Mouse (Mus musculus) cerebellum, postnatal 10 days (tissue): Measurements from ENCODE around the gene Gm10153.
A peak's percentile ranks its signal among the peaks of the same experiment; 100 is the strongest.
"Not testable (repeated sequence)": the region's sequence is repeated elsewhere in the genome, so short reads cannot be mapped to it uniquely, and the experiment has no call there.

Source experiments
- DNase-seq, 2 experiments: peaks; one replicate each; pipeline ENCODE4 v3.0.0; 2021; ENCODE audit warnings: mixed read lengths in 2 of 2

The Gm10153 gene

GRCm38 (mm10) chr7:142190289-142190688 lies at the start of gene Gm10153:
TSS of gene Gm10153 (minus strand) at chr7:142190389.
- no peak for DNase-seq

- DNase-seq, result no peak
These were observed 41.4 kb upstream of the Gm10153 start for GRCm38 (mm10) chr7:142231540-142231939.

- DNase-seq, result not testable (repeated sequence)
These were observed 39.7 kb upstream of the Gm10153 start, which contains the start of gene Krtap5-5 for GRCm38 (mm10) chr7:142229871-142230270. TSS of gene Krtap5-5 (minus strand) at chr7:142229971.

- DNase-seq, result peak; percentile 20 to 25
These were observed 34.3 kb upstream of the Gm10153 start for GRCm38 (mm10) chr7:142224518-142224917.

GRCm38 (mm10) chr7:142212136-142212535 lies 21.9 kb upstream of the Gm10153 start:
- not testable (repeated sequence) for DNase-seq

GRCm38 (mm10) chr7:142211559-142211958 lies 21.4 kb upstream of the Gm10153 start, which contains the start of gene Gm7579:
TSS of gene Gm7579 (plus strand) at chr7:142211859.
- DNase-seq, result no peak

- not testable (repeated sequence) for DNase-seq
These were observed 16.7 kb upstream of the Gm10153 start for GRCm38 (mm10) chr7:142206891-142207290.

- no peak for DNase-seq
These were observed 15.3 kb upstream of the Gm10153 start for GRCm38 (mm10) chr7:142205488-142205887.

- DNase-seq, result no peak
These were observed 10.9 kb upstream of the Gm10153 start, which contains the start of gene Krtap5-3 for GRCm38 (mm10) chr7:142201064-142201463. TSS of gene Krtap5-3 (plus strand) at chr7:142201364.

GRCm38 (mm10) chr7:142198748-142199147 lies 8.6 kb upstream of the Gm10153 start:
- DNase-seq, result no peak

- DNase-seq, result peak; percentile 35 to 53
These were observed 2.0 kb downstream of the Gm10153 start for GRCm38 (mm10) chr7:142188156-142188555.

GRCm38 (mm10) chr7:142181021-142181420 lies 9.2 kb downstream of the Gm10153 start:
- DNase-seq, result peak; percentile 73 to 87

GRCm38 (mm10) chr7:142178685-142179084 lies 11.5 kb downstream of the Gm10153 start:
- no peak for DNase-seq

- DNase-seq, result not testable (repeated sequence)
These were observed 14.3 kb downstream of the Gm10153 start, which contains the start of gene Krtap5-2 for GRCm38 (mm10) chr7:142175905-142176304. TSS of gene Krtap5-2 (minus strand) at chr7:142176005.

- peak; percentile 30 to 49 for DNase-seq
These were observed 20.4 kb downstream of the Gm10153 start for GRCm38 (mm10) chr7:142169836-142170235.

GRCm38 (mm10) chr7:142165639-142166038 lies 24.6 kb downstream of the Gm10153 start, which contains the start of gene Gm4553:
TSS of gene Gm4553 (minus strand) at chr7:142165739.
- DNase-seq, result not testable (repeated sequence)

GRCm38 (mm10) chr7:142159366-142159765 lies 30.8 kb downstream of the Gm10153 start:
- no peak for DNase-seq

- DNase-seq, result not testable (repeated sequence)
These were observed 33.2 kb downstream of the Gm10153 start, which contains the start of gene Gm29735 for GRCm38 (mm10) chr7:142157013-142157412. TSS of gene Gm29735 (minus strand) at chr7:142157113.

GRCm38 (mm10) chr7:142155308-142155707 lies 34.9 kb downstream of the Gm10153 start:
- DNase-seq, result no peak

- DNase-seq, result peak; percentile 45 to 67
These were observed 38.0 kb downstream of the Gm10153 start for GRCm38 (mm10) chr7:142152191-142152590.

GRCm38 (mm10) chr7:142148633-142149032 lies 41.6 kb downstream of the Gm10153 start:
- DNase-seq, result no peak

GRCm38 (mm10) chr7:142146033-142146432 lies 44.2 kb downstream of the Gm10153 start:
- peak; percentile 79 to 87 for DNase-seq

- no peak for DNase-seq
These were observed 44.7 kb downstream of the Gm10153 start for GRCm38 (mm10) chr7:142145413-142145940.

GRCm38 (mm10) chr7:142144507-142144906 lies 45.7 kb downstream of the Gm10153 start, which contains the start of gene Gm45337:
TSS of gene Gm45337 (minus strand) at chr7:142144607.
- DNase-seq, result no peak
